Mouse (Mus musculus) right cerebral cortex, postnatal 14 days (tissue): ENCODE measurements at regions not wholly inside any gene's neighbourhood (a gene's known extent, or its start where the extent isn't known, plus 50 kb on each side); places are given as distances from the start of the nearest gene placed in this dataset.
"Not testable (repeated sequence)": the region's sequence is repeated elsewhere in the genome, so short reads cannot be mapped to it uniquely, and the experiment has no call there.

Experiments
- DNase-seq: peaks from one replicate; pipeline ENCODE4 v3.0.0; 2022

GRCm38 (mm10) chr17:16951092-16952016 lies 112.6 kb upstream of the Zfp960 start:
- DNase-seq = peak; percentile 66

GRCm38 (mm10) chr17:16952146-16952545 lies 111.8 kb upstream of the Zfp960 start:
- DNase-seq = not testable (repeated sequence)

- DNase-seq = peak; percentile 5
Measured at GRCm38 (mm10) chr17:16997241-16997640, 66.7 kb upstream of the Zfp960 start.

- peak; percentile 70 for DNase-seq
Measured at GRCm38 (mm10) chr17:17004632-17005265, 59.2 kb upstream of the Zfp960 start.

GRCm38 (mm10) chr17:17005267-17005666 lies 58.6 kb upstream of the Zfp960 start:
- not testable (repeated sequence) for DNase-seq
